Mouse (Mus musculus) retina, embryonic 14.5 days (tissue): ENCODE results near the gene Tssc4.

Experiments
- DNase-seq: peaks from one replicate; pipeline ENCODE4 v3.0.0-alpha.2; 2015; ENCODE audit warnings: low spot score

The Tssc4 gene

DNA sequence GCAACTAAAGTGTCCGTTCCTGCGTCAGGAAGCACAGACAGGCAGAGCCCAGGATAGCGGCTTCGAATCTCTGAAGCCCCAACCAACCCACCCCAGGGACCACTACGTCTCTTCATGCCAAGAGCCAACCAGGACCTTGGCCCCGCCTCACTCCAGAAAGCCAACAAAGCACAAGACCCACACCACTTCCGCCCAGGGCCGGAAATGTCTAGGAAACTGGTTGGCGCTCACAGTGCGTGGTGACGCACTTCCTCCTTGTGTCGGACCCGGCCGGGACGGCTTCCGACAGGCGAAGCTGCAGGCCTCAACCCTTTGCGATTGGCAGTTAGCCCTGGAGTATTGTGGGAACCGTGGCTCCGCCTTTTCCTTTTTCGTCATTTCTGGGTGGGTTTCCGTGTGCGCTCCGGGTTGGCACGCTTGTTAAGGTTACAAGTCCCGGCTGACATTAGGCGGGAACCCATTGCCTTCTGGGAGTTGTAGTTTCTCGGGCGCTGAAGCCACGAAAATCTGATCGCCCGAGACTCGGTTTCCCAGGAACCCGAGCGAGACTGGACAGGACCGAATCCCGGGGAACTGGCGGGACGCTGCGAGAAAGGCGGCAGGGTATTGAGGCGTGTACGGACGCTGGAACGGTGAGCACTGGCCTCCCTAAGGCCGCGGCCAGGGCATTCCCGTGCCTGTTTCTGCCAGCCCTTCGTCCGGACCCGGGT lies at the start of gene Tssc4:
Gene Tssc4, plus strand, starts transcription at position 368 of the 710 bp plus-strand sequence.
- peak; percentile 100 for DNase-seq

DNA sequence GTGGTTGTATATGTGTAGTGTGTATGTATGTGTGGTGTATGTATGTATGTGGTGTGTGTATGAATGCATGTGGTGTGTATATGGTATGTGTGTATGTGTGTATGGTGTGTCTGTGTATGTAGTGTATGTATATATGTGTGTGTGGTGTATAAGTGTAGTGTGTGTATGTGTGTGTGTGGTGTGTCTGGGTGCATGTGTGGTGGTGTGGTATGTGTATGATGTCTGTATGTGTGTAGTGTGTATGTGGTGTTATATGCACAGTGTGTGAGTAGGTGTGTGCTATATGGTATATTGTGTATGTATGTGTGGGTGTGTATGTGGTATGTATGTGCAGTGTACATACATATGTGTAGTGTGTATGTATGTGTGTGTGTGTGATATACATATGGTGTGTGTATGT lies 49.0 kb upstream of the Tssc4 start:
- no peak for DNase-seq

DNA sequence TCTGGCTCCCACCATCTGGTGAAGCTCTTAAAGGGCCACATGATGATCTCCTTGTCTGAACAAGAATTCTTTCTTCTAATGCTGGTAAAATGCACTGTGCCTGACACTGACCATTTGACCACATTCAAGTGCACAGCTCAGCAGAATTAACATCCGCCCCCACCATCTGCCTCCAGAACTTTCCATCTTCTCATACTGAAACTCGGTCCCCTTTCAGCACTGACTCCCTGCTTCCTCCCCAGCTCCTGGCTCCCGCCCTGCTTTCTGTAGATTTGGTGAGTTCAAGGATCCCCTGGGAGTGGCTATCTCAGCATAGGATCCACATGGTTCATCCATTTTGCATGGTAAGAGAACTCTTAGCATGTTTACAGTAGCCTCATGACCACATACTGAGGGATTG lies 48.3 kb upstream of the Tssc4 start:
- no peak for DNase-seq

DNA sequence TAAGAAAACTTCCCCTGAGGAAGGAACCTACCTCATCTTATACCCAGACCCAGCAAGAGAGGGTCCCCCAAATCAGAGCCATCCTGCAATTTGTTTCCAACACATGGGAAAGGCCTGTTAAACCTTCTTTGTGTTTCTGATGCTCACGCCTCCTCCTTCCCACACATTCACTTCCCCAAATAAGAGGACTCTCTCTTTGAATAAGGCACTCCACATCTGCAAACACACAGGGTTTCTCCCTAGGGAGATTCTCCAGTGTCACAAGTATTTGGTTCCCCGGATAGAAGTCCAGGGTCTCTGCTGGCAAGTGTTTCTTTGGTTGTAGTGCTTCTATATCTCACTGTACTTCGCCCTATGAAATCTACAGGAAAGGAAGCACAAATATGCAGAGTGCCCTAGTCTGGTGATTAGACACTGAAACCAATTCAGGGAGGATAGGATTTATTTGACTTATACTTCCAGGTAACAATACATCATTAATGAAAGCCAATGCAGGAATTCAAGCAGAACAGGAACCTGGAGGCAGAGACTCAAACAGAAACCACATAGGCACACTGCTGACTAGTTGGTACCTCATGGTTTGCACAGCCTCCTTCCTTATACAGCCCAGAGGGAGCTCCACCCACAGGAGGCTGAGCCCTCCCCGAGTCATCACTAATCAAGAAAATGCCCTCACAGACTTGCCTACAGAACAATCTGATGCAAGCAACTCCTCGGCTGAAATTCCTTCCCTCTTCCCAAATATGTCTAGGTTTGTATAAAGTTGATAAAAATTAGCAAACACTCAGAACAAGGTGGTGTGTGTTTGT lies 47.5 kb upstream of the Tssc4 start:
- DNase-seq: no peak

DNA sequence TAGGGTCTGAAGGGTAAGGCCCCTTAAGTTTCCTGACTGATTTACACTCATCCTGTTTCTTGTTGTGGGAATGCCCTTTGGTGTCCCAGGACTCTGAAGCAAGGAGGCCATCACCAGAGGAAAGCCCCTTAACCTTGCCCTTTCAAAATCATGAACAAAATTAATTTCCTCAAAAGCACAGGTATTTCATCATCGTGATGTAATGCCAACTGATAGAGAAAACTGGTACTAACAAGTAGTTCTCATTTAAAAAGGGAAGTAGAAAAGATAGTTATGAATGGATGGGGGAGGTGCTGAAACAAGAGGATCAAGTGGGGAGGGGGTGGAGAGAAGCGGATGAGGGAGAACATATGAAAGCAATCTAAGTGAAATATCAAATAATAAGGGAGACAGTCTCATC lies 45.5 kb upstream of the Tssc4 start:
- no peak for DNase-seq

DNA sequence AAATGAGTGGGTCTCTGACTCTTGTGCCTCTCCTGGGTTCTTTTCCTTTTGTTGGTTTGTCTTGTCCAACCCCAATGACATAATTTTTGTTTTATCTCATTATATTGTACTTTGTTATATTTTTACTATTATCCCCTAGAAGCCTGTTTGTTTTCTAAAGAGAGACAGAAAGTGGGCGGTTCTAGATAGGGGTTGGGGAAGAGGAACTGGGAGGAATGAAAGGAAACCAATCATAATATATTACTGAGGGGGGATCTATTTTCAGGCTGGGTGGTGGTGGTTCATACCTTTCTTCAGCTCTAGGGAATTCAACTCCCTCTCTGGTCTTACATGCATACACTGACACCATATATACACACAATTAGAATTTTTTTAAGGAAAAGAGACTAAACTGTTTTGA lies 44.8 kb upstream of the Tssc4 start:
- DNase-seq: no peak

DNA sequence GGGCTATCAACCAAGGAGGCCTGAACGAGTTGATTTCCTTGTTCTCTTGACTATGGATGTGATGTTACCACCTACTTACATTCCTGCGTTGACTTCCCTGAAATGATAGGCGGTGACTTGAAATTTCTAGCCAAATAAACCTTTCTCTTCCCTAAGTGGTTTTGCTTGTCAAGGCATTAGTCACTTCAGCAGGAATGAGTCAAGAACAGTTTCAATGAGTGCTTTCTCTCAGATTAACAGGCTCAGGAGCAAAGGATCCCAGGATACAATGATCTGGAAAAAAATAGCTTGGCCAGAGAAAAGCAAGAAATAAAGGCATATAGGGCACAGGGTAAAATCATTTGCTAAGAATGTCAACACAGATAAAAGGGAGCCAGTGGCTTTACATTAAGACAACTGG lies 43.6 kb upstream of the Tssc4 start:
- no peak for DNase-seq

DNA sequence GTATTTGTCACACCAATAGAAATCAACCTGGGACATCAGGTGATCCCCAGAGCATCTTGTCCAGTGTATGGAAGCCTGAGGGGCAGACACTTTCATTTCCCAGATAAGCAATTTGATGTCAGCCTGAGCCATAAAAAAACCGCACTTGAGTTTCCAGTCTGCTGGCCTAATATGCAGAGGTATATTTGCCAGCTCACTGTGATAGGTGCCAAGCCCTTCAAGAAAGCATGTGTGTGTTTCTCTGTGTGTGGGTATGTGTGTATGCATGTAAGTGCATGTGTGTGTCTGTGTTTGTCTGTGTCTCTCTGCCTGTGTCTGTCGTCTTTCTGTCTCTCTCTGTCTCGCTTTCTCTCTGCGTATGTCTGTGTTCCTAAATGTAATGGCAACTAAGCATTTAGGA lies 41.9 kb upstream of the Tssc4 start:
- no peak for DNase-seq

DNA sequence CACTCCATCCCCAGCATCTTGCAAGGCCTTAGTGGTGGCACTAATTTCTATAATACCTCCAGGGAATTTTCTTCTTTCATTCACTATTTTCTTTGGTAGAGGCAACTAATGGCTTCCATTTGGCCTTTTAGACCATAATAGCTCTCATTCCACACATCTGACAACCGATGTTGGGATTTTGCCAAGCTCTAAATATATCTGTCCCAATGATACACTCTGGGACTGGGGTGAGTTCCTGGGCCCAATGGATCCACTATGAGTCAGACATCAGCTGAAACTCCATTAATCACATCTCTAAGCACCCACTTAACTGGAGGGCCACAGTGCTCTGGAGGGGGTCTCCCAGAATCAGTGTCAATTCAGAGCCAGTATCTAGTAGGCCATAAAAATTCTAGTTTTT lies 37.2 kb upstream of the Tssc4 start:
- no peak for DNase-seq

DNA sequence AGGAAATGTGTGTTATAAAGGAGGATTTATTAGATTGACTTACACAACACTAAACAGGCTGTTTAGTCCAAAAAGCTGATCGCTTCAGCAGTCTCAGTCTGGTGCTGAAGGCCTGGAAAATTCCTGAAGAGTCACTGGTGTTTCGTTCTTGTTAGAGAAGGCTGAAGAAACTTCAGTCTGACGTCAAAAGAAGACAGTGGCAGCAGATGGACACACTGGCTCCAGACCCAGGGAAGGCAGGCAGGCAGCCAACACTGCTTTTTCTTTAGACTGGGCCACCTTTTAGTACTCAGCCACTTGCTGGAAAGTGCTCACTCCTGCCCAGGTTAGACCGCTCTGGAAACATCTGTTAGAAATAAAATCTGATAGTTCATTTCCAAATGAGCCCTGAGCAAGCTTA lies 35.5 kb upstream of the Tssc4 start:
- no peak for DNase-seq

DNA sequence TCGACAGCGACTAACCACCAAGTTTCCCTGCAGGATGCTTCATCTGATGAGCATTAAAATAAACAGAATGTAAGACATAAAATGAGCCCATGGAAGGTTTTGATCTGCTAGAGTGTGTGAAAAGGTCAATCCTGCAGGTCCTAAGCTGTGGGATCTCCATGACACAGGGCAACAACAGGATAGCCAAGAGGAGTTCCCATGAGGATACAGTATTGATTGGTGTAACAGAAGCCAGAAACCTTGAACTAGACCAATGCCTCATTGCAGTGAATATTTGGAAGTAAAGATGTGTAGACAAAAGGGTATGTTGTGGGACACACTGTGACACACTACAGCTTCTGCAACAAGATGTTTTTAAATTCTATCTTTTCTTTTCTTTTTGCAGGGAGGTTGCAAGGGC lies 34.9 kb upstream of the Tssc4 start:
- DNase-seq: no peak

DNA sequence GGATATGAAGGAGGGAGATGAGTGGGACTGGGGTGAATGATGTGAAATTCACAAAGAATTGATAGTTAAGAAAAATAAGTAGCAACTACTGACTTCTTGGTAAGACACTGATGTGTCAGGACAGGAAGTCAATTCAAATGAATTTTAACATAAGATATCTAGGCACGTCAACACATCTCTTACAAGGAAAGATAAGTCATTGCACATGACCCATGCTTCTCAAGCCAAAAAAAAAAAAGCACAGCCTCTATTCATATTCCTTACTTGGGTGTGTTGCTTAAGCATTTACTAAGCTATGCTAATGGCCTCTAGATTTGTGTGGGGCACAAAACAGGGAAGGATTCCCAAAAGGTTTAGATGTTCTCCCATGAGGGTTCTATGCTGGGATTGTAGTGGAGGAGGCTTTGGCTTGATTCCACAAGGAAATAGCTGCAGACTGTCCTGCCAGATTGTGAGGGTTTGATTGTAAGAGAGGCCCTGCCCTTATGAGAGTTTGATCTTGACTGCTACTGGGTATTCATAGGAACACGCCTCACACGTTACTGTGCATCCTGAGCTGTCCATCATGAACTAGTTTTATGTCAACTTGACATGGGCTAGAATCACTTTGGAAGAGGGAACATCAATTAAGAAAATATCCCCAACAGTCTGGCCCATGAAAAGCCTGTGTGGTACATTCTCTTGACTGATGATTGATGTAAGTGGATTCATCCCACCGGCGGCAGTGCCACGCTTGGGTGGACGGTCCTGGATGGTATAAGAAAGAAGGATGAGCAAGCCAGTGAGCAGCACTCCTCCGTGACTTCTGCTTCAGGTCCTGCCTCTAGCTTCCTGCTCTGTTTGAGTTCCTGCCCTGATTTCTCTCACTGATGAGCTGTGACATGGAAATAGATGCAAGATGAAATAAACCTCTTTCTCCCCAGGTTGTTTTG lies 34.3 kb upstream of the Tssc4 start:
- DNase-seq: no peak

DNA sequence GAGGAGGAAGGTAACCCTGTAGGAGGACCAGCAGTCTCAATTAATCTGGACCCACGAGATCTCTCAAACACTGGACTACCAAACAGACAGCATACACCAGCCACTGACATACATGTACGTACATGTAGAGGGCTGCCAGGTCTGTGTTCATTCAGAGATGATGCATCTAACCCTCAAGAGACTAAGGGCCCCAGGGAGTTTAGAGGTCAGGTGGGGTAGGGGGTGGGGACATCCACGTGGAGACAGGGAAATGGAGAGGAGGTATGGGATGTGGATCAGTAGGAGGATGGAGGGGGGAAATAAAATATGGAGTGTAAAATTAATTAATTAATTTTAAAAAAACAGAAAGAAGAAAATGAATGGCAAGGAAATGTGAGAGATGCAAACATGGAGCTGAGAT lies 32.3 kb upstream of the Tssc4 start:
- no peak for DNase-seq

DNA sequence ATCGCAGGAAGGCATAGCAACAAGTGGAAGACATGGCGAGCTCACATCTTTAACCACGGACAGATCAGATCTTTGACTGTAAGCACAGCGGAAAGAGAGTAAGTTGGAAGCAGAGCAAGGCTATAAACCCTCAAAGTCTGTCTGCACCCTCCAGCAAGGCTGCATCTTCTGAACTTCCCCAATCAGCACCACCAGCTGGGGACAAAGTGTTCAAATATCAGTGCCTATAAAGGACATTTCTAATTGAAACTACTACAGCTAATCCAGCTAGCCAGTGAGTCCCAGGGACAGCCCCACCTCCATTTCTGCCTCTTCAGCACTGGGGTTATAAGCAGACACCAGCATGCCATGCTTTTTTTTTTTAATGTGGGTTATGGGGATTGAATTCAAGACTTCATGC lies 31.7 kb upstream of the Tssc4 start:
- no peak for DNase-seq

DNA sequence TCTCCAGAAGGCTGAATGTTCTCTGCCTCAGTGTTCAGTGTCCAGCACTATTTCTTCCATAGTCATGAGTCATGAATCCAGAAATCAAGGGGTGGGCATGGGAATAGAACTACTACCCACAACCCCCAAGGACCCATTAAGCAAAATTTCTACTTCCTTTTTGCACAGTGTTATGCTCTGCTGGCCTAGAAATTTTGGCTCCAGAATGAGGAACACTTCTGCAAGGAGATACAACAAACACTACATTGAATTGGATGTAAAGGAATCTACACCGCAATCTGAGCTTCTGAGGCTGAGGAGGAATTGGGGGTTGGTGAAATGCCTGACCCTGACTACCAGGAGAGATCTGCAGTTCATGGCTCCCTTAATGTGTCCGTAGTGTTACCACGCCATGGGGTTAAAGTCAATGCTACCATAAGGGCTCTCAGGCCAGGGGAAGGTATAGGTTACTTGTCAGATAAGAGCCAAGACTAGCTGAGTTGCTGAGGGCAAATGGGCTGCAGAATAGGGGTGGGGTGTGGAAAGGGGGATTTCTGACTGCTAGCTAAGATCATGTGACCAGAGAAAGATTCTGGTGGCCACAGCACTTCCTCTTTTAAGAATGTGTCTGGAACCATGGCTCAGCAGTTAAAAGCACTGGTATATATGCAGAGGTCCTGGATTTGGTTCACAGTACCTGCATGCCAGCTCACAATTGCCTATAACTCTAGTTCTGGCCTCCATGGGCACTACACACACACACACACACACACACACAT lies 30.7 kb upstream of the Tssc4 start:
- no peak for DNase-seq

DNA sequence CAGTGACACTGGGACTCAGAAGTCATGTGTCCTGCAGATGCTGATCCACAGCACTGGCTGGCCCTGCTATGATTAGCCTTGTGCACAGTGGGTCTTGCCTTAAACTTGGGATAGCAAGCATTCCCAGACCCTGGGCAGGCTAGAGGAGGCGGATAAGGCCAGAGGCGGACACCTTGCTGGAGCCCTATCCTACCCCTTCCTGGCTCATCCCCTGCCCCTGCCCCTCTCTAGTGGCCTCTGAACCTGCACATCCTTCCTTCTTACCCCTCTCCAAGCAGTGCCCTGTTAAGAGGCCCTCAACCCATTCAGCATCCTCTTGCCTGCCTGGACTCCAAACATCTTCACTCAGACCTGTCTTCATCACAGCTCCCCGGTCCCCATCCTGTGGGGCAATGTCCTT lies 28.5 kb upstream of the Tssc4 start:
- no peak for DNase-seq

DNA sequence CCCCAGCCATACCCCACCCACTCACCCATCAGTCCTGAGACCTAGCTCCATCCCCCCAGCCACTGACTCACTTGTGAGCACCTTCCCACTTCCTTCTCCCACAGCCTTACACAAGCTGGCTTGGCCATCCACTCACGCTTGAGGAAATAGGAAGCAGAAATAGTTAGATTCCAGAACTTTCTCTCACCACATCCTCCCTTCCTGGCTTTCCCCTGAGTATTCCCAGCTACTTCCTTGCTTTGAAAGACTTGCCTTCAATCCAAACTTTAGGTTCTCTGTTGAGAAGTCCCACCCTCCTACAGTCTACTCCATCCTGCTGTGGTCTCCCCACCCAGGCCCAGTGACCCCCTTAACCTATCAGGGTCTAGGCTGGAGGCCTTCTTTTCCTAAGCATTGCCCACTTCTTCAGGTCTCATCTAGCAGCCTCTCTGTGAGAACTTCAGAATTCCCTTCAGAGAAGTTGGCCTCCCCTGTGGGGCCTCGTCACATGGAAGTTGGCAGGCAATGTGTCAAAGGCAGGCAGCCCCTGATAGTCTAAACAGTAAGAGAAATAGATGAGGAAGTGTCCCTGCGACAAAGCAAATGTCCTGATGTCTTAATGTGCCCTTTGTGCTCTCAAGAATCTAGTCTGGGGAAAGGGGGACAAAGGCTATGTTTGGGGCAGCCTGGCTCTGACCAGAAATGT lies 27.8 kb upstream of the Tssc4 start:
- DNase-seq: no peak

DNA sequence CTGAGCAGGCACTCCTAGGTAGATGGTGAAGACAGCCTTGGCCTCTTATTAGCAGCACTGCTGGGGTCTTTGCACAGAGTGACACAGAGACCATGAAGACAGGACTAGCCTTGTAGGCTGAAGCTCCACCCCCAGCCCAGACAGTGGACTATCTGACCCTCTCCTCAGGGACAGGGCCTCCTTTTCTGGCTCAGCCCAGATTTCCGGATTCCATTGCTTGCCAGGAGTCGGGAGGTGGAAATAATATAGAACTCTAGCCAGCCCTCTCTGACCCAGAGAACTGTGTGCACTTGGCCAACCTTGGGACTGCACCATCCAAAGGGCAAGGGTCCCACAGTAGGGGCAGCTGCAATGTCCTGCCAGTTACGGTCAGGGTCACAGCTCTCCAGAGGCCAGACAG lies 27.0 kb upstream of the Tssc4 start:
- DNase-seq: no peak

DNA sequence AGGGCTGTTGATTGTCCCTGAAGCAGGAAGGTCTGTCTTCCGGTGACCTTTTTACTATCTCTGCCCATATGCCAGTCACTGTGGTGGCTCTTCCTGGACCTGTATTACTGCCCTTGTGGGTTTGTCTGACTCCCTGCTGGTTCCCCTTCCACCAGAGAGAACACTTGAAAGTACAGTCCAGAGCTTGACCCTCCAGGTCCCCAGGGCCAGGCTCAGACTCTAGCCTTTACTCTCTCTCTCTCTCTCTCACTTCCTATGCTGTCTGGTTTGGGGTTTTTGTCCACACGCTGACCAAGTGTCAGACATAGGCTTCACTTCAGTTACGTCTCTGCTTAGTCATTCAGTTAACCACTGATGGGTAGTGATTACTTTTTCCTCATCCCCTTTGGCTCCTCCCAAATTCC lies 26.1 kb upstream of the Tssc4 start:
- DNase-seq: no peak

DNA sequence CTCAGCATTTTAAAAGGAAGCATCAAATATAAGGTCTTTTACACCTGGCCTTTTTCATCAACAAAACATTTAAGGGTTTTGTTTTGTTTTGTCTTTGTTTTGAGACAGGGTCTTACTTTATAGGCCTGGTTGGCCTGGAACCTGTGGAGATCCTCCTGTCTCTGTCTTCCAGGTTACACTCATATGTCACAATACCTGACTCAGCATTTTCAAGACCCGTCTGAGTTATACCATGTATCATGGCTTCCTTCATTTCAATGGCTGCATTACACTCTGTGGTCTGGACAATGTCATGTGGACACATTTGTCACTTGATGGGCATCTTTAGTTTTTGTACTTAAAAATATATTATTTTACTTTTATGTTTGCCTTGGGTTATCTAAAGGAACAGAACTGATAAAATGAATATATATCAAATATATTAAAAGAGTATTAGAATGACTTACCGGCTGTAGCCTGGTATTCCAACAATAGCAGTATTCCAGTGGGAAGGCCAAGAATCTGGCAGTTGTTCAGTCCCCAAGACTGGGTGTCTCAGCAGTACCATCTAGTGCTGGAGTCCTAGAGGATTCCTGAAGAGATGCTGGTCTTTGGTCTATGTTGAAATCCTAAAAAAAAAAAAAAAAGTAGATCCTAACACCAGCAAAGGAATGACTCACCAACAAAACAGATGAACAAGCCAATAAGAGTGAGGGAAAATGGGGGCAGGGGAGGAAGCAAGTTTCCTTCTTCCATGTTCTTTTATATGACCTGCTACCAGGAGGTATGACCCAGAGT lies 24.8 kb upstream of the Tssc4 start:
- no peak for DNase-seq

DNA sequence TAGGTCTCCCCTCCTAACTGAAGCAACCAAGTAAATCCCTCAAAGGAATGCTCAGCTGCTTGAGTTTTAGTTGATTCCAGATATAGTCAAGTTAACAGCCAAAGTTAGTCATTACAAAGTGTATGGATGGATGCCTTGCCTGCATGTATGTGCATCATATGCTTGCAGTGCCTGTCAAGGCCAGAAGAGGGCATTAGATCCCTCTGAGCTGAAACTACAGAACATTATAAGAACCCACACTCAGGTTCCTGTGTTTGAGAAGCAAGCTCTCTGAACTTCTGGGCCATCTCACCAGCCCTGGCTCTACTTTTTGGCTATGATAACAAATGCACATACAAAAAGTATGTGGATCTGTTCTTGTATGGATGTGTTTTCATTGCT lies 24.2 kb upstream of the Tssc4 start:
- no peak for DNase-seq
